Mouse (Mus musculus): ENCODE measurements at regions not wholly inside any gene's neighbourhood (a gene's known extent, or its start where the extent isn't known, plus 50 kb on each side); places are given as distances from the start of the nearest gene placed in this dataset.

DNA sequence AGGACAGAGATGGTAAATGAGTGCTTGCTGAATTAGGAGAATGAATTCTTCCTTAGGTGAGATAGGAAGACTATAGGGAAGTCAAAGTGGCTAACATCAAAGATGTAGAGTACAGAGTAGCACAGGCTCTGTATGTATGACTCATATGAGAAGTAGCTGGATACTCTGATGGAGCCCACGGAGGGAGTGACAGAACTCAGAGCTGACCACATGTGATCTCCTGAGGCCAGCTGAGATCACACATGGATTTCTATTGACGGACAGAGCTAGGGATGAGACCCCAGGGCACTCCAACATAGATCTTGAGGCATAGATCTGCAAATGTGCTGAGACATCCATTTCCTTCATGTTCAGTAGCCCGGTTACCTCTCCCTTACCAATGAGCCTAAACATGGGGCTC lies 66.0 kb downstream of the Cops8 start:
- DNase-seq = no peak

- DNase-seq = no peak
Measured at GRCm38 (mm10) chr1:90669237-90669636, 66.5 kb downstream of the Cops8 start.

- DNase-seq = no peak
Measured at GRCm38 (mm10) chr1:90670346-90670745, 67.6 kb downstream of the Cops8 start.

DNA sequence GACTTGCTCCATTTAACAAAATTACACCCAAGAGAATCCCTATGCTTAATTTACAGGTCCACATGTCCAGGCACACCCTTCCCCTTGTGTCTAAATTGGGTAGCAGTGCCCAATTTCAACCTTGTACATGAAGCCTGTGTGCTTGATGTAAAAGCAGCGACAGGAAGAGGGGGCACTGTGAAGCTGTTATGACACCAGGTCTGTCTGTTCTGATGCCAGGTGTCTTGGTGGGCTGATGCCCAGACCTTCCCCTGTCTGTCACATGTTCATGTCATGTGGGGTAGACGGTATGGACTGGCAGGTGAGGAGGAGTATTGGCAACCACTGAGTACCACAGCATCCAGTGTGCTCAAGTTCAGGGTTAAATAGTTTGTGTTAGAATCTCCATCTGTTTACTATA lies 71.0 kb downstream of the Cops8 start:
- DNase-seq = no peak

GRCm38 (mm10) chr1:90676192-90677006 lies 73.6 kb downstream of the Cops8 start:
- peak; percentile 68 for DNase-seq

GRCm38 (mm10) chr1:90677188-90677587 lies 74.4 kb downstream of the Cops8 start:
- no peak for DNase-seq

DNA sequence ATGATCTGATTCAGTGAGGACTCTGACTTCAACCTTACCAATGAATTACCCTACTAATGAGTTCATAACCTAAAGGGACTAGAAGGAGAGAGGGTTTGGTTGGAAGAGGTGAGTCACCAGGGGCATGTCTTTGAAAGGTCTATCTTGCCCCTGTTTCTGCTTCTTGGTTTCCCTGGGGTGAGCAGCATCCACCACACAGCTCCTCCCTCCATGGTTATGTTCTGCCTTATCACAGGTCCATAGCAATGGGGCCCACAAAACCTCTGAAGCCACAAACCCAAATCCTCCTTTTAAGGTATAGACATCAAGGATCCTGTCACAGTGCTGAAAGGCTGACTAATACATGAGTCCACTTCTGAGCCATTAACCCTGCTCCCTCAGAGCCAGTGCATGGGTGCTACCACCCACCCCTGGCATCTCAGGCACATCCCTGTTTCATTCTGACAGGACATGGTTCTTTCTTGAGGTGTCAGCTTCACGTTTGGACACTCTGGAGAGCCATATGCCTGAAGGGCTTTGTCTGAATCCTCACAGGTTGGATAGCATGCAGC lies 74.9 kb downstream of the Cops8 start:
- no peak for DNase-seq

DNA sequence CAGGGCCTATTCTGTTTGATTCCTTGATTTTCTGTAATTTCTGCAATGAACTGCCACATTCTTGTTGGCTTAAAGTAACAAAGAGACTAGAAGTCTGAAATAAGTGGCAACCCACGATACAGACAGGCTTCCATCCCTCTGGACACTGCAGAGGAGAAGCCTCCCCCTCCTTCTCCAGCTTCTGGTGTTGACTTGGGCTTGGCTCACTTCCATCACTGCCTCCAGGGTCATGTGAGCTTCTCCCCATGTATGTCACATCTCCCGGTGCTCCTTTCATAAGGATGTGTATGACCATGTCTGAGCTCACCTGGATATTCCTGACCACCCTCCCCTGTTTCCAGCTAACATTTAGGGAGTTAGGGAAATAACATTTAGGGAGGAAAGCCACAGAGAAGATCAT lies 75.6 kb downstream of the Cops8 start:
- no peak for DNase-seq

GRCm38 (mm10) chr1:90688086-90688485 lies 85.3 kb downstream of the Cops8 start:
- no peak for DNase-seq

- DNase-seq = peak; percentile 47
Measured at GRCm38 (mm10) chr1:90690591-90691116, 87.9 kb downstream of the Cops8 start.

- no peak for DNase-seq
Measured at GRCm38 (mm10) chr1:90691157-90691594, 88.4 kb downstream of the Cops8 start.

DNA sequence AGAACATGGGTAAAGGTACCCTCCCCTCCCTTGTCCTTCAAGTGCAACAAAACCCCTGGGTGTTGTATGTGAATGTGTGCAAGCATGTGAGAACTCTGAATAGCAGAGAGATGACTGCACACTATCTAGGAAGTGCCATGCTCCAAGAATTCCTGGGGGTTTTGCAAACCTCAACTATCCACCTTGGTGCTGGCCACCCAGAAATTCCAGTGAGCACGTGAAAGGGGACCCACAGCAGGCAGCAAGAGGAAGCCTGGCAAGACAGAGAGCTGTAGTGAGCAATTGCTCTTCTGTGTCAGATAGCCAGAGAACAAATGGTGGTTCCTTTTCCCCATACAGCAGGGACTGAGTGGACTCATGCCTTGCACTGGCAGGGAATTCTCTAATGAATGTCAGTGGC lies 90.1 kb downstream of the Cops8 start:
- no peak for DNase-seq

DNA sequence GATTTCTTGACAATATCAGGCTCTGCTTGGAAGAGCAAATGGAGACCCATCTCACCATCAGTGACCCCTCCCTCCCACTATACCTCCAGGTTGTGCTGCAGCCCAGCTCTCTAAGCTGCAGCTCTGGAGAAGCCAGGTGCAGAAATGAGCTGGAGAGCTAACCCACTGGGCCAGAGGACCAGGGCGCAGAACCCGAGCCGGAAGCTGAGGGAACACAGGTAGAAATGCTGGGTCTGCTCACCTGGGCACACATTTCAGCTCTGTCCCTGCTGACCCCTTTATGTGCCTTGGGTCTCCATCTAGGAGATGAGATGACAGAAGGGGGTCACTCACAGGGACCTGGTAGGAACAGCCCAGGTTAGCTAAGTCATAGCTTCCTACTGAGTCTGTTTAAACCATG lies 92.0 kb downstream of the Cops8 start:
- DNase-seq = no peak

DNA sequence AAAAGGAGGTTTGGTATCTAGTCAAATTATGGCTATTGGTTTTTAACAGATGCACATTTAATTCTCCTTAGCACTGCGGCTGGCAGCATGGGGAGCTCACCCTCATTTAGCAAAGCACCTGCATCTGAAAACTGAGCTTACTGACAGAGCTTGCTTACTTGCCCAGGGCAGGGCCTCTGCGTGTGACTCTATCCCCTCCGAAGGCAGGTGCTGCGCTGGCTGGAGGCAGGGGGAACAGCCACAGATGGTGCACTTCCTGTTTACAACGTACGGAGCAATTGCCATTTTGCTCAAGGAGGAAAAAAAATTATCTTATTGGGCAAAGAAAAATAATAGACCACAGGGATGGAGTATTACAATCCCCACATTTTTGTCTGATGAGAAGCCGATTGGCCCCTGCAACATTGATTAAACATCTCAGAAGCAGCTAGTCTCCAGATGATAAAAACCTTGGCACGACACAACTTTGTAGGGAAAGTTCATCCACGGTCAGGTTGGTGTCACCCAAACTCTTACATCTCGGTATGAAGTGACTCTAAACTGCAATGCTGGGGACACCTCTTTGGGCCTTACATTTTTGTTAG lies 92.5 kb downstream of the Cops8 start:
- DNase-seq = peak; percentile 34

- DNase-seq = no peak
Measured at GRCm38 (mm10) chr1:90696000-90696399, 93.2 kb downstream of the Cops8 start.

GRCm38 (mm10) chr1:90697056-90697596 lies 94.3 kb downstream of the Cops8 start:
- no peak for DNase-seq

GRCm38 (mm10) chr1:90698618-90699017 lies 95.8 kb downstream of the Cops8 start:
- DNase-seq = no peak

- no peak for DNase-seq
Measured at GRCm38 (mm10) chr1:90701756-90702155, 99.0 kb downstream of the Cops8 start.

GRCm38 (mm10) chr1:90706391-90706790 lies 103.6 kb downstream of the Cops8 start:
- no peak for DNase-seq

GRCm38 (mm10) chr1:90709761-90710160 lies 107.0 kb downstream of the Cops8 start:
- no peak for DNase-seq

GRCm38 (mm10) chr1:90710566-90710965 lies 107.8 kb downstream of the Cops8 start:
- peak; percentile 63 for DNase-seq

GRCm38 (mm10) chr1:90711103-90711502 lies 108.3 kb downstream of the Cops8 start:
- DNase-seq = no peak

All from gastrocnemius, postnatal 25 days (tissue).